Mouse (Mus musculus): ENCODE results near the gene Il22ra2. TPM values are rescaled to one million over a fixed set of nuclear protein-coding genes. Genes with fewer than 3 reads are reported as not detected.

Gene Il22ra2
- polyA plus RNA-seq, 1 experiment from 2014 or later = 0.12 TPM

- Histone ChIP-seq H3K9me3 (ENCODE audit: low read length) (no peaks in the 10 kb centered on the region), H3K27me3 (replicated peaks; ENCODE audit: insufficient read depth, low read length) (no peaks in the 10 kb centered on the region), H3K36me3 (ENCODE audit: insufficient read depth, low read length) (no peaks in the 10 kb centered on the region), H3K4me3 (ENCODE audit: low read depth, low read length) (peak overlapping the region; percentile 83), H3K4me2 (replicated peaks; ENCODE audit: low read depth, low read length) (peak overlapping the region; percentile 47), H3K4me1 (ENCODE audit: insufficient read depth, low read depth, low read length) (peaks cover 18% of the 10 kb centered on the region; the same call in 1 of the 2 replicates), H3K27ac (ENCODE audit: low read length) (peak overlapping the region; percentile 70), H3K9ac (replicated peaks; ENCODE audit: low read depth) (no peak overlapping the region)
- DNase-seq (ENCODE audit: low spot score) = no peak
- 26% methylated on average over 6 of the region's 6 CpGs for WGBS
- TF ChIP-seq EP300 (IDR thresholded peaks at IDR 0.05) (peak; percentile 41; the same call in 1 of the 2 replicates), CTCF (IDR thresholded peaks at IDR 0.05) (no peak)
- no peak; the same call in 1 of the 2 replicates for ATAC-seq
Measured at GRCm38 (mm10) chr10:19591286-19591640, 30.5 kb upstream of the Il22ra2 start.

- H3K4me2 ChIP-seq (replicated peaks; ENCODE audit: low read depth, low read length) = peak within 1 kb of the TSS; percentile 47
- peak within 1 kb of the TSS; percentile 83 for H3K4me3 ChIP-seq (ENCODE audit: low read depth, low read length)
- peaks cover 22% of the 10 kb centered on the region; the same call in 1 of the 2 replicates for H3K4me1 ChIP-seq (ENCODE audit: insufficient read depth, low read depth, low read length)
- H3K27ac ChIP-seq (ENCODE audit: low read length) = peak within 1 kb of the TSS; percentile 96
- H3K27me3 ChIP-seq (replicated peaks; ENCODE audit: insufficient read depth, low read length) = no peaks in the 10 kb centered on the region
- no peak for TF ChIP-seq EP300 (IDR thresholded peaks at IDR 0.05)
- TF ChIP-seq CTCF (IDR thresholded peaks at IDR 0.05) = 0 out of 2 replicates have a peak, but pooled peaks have one; percentile 3
- peak; percentile 98 for ATAC-seq
- H3K36me3 ChIP-seq (ENCODE audit: insufficient read depth, low read length) = no peaks in the 10 kb centered on the region
- DNase-seq (ENCODE audit: low spot score) = peak; percentile 99
- H3K9ac ChIP-seq (replicated peaks; ENCODE audit: low read depth) = peak within 1 kb of the TSS; percentile 90
- H3K9me3 ChIP-seq (ENCODE audit: low read length) = no peaks in the 10 kb centered on the region
- whole genome bisulfite sequencing = under 1% methylated on average over 51 of the region's 52 CpGs
Measured at GRCm38 (mm10) chr10:19591641-19592441, 30.0 kb upstream of the Il22ra2 start, which contains the start of gene Ifngr1. Ifngr1 (plus strand) TSS chr10:19591949.

GRCm38 (mm10) chr10:19592556-19592955 is 29.2 kb upstream of the Il22ra2 start:
- DNase-seq (ENCODE audit: low spot score) (peak; percentile 29), ATAC-seq (no peak)
- H3K9me3 ChIP-seq (ENCODE audit: low read length) = no peaks in the 10 kb centered on the region
- no peaks in the 10 kb centered on the region for H3K36me3 ChIP-seq (ENCODE audit: insufficient read depth, low read length)
- 0% methylated on average over 3 of the region's 3 CpGs for WGBS
- H3K4me1 ChIP-seq (ENCODE audit: insufficient read depth, low read depth, low read length) = peaks cover 22% of the 10 kb centered on the region; the same call in 1 of the 2 replicates
- H3K4me2 ChIP-seq (replicated peaks; ENCODE audit: low read depth, low read length) = peak overlapping the region; percentile 47
- peak overlapping the region; percentile 96 for H3K27ac ChIP-seq (ENCODE audit: low read length)
- H3K27me3 ChIP-seq (replicated peaks; ENCODE audit: insufficient read depth, low read length) = no peaks in the 10 kb centered on the region
- TF ChIP-seq EP300 (IDR thresholded peaks at IDR 0.05) (no peak), CTCF (IDR thresholded peaks at IDR 0.05) (no peak)
- peak overlapping the region; percentile 90 for H3K9ac ChIP-seq (replicated peaks; ENCODE audit: low read depth)
- peak overlapping the region; percentile 83 for H3K4me3 ChIP-seq (ENCODE audit: low read depth, low read length)

GRCm38 (mm10) chr10:19593296-19593695 is 28.5 kb upstream of the Il22ra2 start:
- Histone ChIP-seq H3K9me3 (ENCODE audit: low read length) (no peaks in the 10 kb centered on the region), H3K9ac (replicated peaks; ENCODE audit: low read depth) (peak overlapping the region; percentile 29; the same call in 1 of the 2 replicates), H3K4me1 (ENCODE audit: insufficient read depth, low read depth, low read length) (peaks cover 22% of the 10 kb centered on the region; the same call in 1 of the 2 replicates), H3K27ac (ENCODE audit: low read length) (peak overlapping the region; percentile 23; the same call in 1 of the 2 replicates), H3K4me3 (ENCODE audit: low read depth, low read length) (peak overlapping the region; percentile 83), H3K27me3 (replicated peaks; ENCODE audit: insufficient read depth, low read length) (no peaks in the 10 kb centered on the region), H3K36me3 (ENCODE audit: insufficient read depth, low read length) (no peaks in the 10 kb centered on the region), H3K4me2 (replicated peaks; ENCODE audit: low read depth, low read length) (peak overlapping the region; percentile 47)
- ATAC-seq = no peak
- no peak for TF ChIP-seq EP300 (IDR thresholded peaks at IDR 0.05)
- no peak for TF ChIP-seq CTCF (IDR thresholded peaks at IDR 0.05)
- 59% methylated on average over 3 of the region's 3 CpGs for WGBS
- no peak for DNase-seq (ENCODE audit: low spot score)

GRCm38 (mm10) chr10:19594201-19594905 is 27.4 kb upstream of the Il22ra2 start:
- peak overlapping the region; percentile 47 for H3K4me2 ChIP-seq (replicated peaks; ENCODE audit: low read depth, low read length)
- TF ChIP-seq EP300 (IDR thresholded peaks at IDR 0.05) (no peak), CTCF (IDR thresholded peaks at IDR 0.05) (no peak)
- H3K9me3 ChIP-seq (ENCODE audit: low read length) = no peaks in the 10 kb centered on the region
- H3K27ac ChIP-seq (ENCODE audit: low read length) = peak overlapping the region; percentile 47; the same call in 1 of the 2 replicates
- no peaks in the 10 kb centered on the region for H3K27me3 ChIP-seq (replicated peaks; ENCODE audit: insufficient read depth, low read length)
- no peaks in the 10 kb centered on the region; the same call in 1 of the 2 replicates for H3K36me3 ChIP-seq (ENCODE audit: insufficient read depth, low read length)
- no peak overlapping the region; the same call in 1 of the 2 replicates for H3K9ac ChIP-seq (replicated peaks; ENCODE audit: low read depth)
- WGBS = 72% methylated on average over 3 of the region's 3 CpGs
- DNase-seq (ENCODE audit: low spot score) = peak; percentile 52
- ATAC-seq = no peak
- H3K4me3 ChIP-seq (ENCODE audit: low read depth, low read length) = peak overlapping the region; percentile 83
- peaks cover 22% of the 10 kb centered on the region; the same call in 1 of the 2 replicates for H3K4me1 ChIP-seq (ENCODE audit: insufficient read depth, low read depth, low read length)

GRCm38 (mm10) chr10:19596866-19597265 is 24.9 kb upstream of the Il22ra2 start:
- H3K4me1 ChIP-seq (ENCODE audit: insufficient read depth, low read depth, low read length) = peaks cover 22% of the 10 kb centered on the region; the same call in 1 of the 2 replicates
- H3K27me3 ChIP-seq (replicated peaks; ENCODE audit: insufficient read depth, low read length) = no peaks in the 10 kb centered on the region
- 69% methylated on average over 4 of the region's 4 CpGs for WGBS
- ATAC-seq = no peak
- no peak overlapping the region for H3K27ac ChIP-seq (ENCODE audit: low read length)
- peaks cover 8% of the 10 kb centered on the region for H3K36me3 ChIP-seq (ENCODE audit: insufficient read depth, low read length)
- no peak overlapping the region for H3K4me2 ChIP-seq (replicated peaks; ENCODE audit: low read depth, low read length)
- TF ChIP-seq EP300 (IDR thresholded peaks at IDR 0.05) (no peak), CTCF (IDR thresholded peaks at IDR 0.05) (no peak)
- H3K9me3 ChIP-seq (ENCODE audit: low read length) = no peaks in the 10 kb centered on the region
- H3K4me3 ChIP-seq (ENCODE audit: low read depth, low read length) = no peak overlapping the region
- no peak overlapping the region for H3K9ac ChIP-seq (replicated peaks; ENCODE audit: low read depth)
- DNase-seq (ENCODE audit: low spot score) = no peak
